Mouse (Mus musculus): ENCODE data around the gene Hps4. TPM values are rescaled to one million over a fixed set of nuclear protein-coding genes. Genes with fewer than 3 reads are reported as not detected.

The Hps4 gene
- 12.1 and 13.4 TPM in 2 replicates for polyA plus RNA-seq (2015; fragmentation: Nextera tagmentation; extraction: Ambion mirVana)

DNA sequence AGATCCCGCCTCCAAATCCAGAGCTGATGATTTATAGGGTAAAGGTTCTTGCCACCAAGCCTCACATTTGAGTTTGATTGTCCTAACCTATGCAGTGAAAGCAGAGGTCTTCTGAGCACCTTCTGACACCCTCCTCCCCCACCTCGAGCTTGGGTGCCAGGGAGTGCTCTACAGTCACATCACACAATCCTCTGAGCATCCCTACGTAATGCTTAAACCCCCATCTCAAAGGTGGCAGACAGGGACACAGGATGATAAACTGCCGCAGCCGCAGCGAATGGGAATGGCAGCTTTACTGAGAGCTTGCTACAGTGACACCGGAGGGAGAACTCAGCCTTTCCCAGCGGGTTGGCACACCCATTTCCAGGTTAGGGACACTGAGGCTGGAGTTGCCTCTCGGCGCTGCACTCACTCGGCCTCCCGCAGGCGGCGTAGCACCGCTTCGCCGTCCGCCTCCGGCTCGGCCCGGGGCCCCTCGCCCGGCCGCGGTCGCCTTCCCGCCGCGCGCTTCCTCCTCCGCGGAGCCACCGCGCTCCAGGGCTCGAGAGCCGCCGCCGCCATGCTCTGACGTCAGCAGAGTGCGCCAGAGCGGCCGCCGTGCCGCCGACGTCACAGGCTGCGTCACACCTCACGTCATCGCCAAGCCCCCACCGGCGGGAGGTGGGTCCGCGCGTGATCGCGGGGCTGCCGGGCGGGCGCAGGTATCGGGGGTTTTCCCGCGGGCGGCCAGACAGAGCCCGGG, at the start of gene Hps4, which contains the start of gene Srrd:
Gene Hps4 (plus strand): TSS at position 621 of the 742 bp plus-strand sequence.
Gene Srrd (minus strand): TSS at position 578 of the 742 bp plus-strand sequence.
- no peaks in the 10 kb centered on the region for H3K9me3 ChIP-seq (replicated peaks)
- peak within 1 kb of the TSS; percentile 74 for H3K4me2 ChIP-seq
- ATAC-seq (ENCODE audit: low read depth) (peak; percentile 66), DNase-seq (peak; percentile 76)
- 3% methylated on average over 47 of the region's 64 CpGs for WGBS (ENCODE audit: insufficient replicate concordance)
- peaks cover 42% of the 10 kb centered on the region for H3K36me3 ChIP-seq
- peak within 1 kb of the TSS; percentile 86 for H3K4me3 ChIP-seq (replicated peaks)
- peak within 1 kb of the TSS; percentile 76 for H3K27ac ChIP-seq
- peak within 1 kb of the TSS; percentile 83 for H3K9ac ChIP-seq
- no peaks in the 10 kb centered on the region for H3K27me3 ChIP-seq
- H3K4me1 ChIP-seq (replicated peaks) = peaks cover 54% of the 10 kb centered on the region

DNA sequence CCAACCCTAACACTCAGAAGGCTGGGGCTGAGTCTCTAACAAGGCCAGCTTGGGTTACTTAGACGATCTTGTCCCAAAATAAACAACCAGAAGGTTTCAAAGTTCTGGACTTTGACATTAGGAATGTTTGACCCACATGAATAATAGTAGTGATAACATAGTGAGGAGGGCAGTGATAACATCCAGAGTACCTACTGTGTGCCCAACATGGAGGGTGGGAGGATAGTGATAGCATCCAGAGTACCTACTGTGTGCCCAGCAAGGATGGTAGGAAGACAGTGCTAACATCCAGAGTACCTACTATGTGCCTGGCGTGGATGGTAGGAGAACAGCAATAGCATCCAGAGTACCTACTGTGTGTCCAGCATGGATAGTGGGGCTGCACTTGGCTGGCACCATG, 49.1 kb upstream of the Hps4 start:
- H3K36me3 ChIP-seq = 0 out of 2 replicates have a peak, but pooled peaks cover 3% of the 10 kb centered on the region
- no peak for ATAC-seq (ENCODE audit: low read depth)
- peak overlapping the region; percentile 8; the same call in 1 of the 2 replicates for H3K27ac ChIP-seq
- no peak overlapping the region for H3K4me3 ChIP-seq (replicated peaks)
- no peaks in the 10 kb centered on the region for H3K9me3 ChIP-seq (replicated peaks)
- no peak overlapping the region for H3K9ac ChIP-seq
- H3K4me2 ChIP-seq = no peak overlapping the region
- DNase-seq = no peak
- H3K4me1 ChIP-seq (replicated peaks) = peaks cover 95% of the 10 kb centered on the region
- 53% methylated on average over 2 of the region's 2 CpGs for WGBS (ENCODE audit: insufficient replicate concordance)
- H3K27me3 ChIP-seq = no peaks in the 10 kb centered on the region

DNA sequence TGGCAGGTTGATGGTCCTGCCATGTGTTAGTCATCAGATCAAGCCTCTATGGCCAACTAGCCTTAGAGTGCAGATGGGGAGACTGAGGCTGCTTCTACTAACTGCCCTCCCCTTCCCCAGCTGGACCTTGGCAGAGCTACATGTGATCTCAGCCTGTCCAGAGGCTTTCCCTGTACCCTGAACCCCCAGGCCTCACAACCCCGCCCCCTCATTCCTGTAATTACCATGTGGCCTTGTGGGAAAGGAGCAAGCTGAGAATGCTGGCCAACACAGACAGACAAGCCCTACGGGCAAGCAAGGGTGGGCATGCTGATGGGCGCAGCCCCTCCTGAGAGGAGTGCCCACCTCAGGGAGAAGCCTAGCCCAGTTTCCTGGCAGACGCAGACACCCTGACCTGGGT, 48.2 kb upstream of the Hps4 start:
- ATAC-seq (ENCODE audit: low read depth) (no peak), DNase-seq (no peak)
- WGBS (ENCODE audit: insufficient replicate concordance) = 65% methylated on average over 4 of the region's 4 CpGs
- H3K4me1 ChIP-seq (replicated peaks) = peaks cover 97% of the 10 kb centered on the region
- no peak overlapping the region for H3K4me2 ChIP-seq
- H3K4me3 ChIP-seq (replicated peaks) = no peak overlapping the region
- no peaks in the 10 kb centered on the region for H3K27me3 ChIP-seq
- no peaks in the 10 kb centered on the region for H3K9me3 ChIP-seq (replicated peaks)
- peak overlapping the region; percentile 47; the same call in 1 of the 2 replicates for H3K9ac ChIP-seq
- 0 out of 2 replicates have a peak, but pooled peaks cover 3% of the 10 kb centered on the region for H3K36me3 ChIP-seq
- H3K27ac ChIP-seq = peak overlapping the region; percentile 80

DNA sequence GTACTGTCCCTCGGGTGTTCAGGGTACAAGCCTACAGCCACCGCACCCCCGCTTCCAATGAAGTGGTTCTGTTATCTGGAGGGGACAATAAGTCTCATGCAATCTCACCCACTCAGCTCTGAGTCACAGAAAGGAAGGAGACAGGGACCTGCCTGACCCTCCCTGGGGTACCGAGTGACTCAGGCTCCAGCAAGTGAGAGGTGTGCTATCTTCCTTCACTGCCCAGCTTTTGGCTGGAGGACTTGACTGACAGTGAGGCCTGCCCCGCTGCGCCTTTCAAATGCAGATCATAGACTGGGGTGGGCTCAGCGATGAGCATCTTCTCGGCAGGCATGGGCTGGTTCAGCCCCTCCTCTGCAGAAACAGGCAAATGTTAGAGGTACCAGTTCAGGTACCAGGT, 47.7 kb upstream of the Hps4 start:
- peaks cover 97% of the 10 kb centered on the region for H3K4me1 ChIP-seq (replicated peaks)

DNA sequence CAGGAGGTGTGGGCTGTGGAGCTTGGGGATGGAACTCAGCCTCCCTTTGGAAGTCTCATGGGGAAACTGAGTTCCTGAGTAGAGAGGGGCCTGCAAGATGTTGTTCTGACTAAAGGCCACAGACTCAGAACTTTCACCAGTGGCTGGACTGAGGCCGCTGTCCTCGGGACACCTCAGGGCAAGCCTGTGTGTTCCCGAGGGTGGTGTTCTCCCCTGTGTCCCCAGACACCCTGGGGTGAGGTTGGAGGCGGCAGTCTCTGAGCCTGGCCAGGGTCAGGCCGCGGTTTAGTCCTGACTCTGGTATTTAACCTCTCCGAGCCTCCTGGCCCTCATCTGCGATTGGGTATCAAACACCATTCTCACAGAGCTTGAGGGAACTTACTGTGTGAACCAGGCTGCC, 47.3 kb upstream of the Hps4 start:
- ATAC-seq (ENCODE audit: low read depth) = no peak
- Histone ChIP-seq H3K4me3 (replicated peaks) (no peak overlapping the region), H3K27me3 (no peaks in the 10 kb centered on the region), H3K4me1 (replicated peaks) (peaks cover 97% of the 10 kb centered on the region), H3K36me3 (0 out of 2 replicates have a peak, but pooled peaks cover 3% of the 10 kb centered on the region), H3K9ac (peak overlapping the region; percentile 47), H3K27ac (peak overlapping the region; percentile 80), H3K9me3 (replicated peaks) (no peaks in the 10 kb centered on the region), H3K4me2 (0 out of 2 replicates have a peak overlapping the region, but pooled peaks have one; percentile 21)
- no peak for DNase-seq
- WGBS (ENCODE audit: insufficient replicate concordance) = 56% methylated on average over 8 of the region's 8 CpGs

More for the DNA sequence above, 47.7 kb upstream of the Hps4 start:
- DNase-seq (no peak), ATAC-seq (ENCODE audit: low read depth) (peak; percentile 49)
- Histone ChIP-seq H3K9me3 (replicated peaks) (no peaks in the 10 kb centered on the region), H3K9ac (peak overlapping the region; percentile 47; the same call in 1 of the 2 replicates), H3K27ac (peak overlapping the region; percentile 80), H3K4me2 (peak overlapping the region; percentile 21; the same call in 1 of the 2 replicates), H3K27me3 (no peaks in the 10 kb centered on the region), H3K4me3 (replicated peaks) (no peak overlapping the region), H3K36me3 (0 out of 2 replicates have a peak, but pooled peaks cover 3% of the 10 kb centered on the region)
- WGBS (ENCODE audit: insufficient replicate concordance) = 22% methylated on average over 8 of the region's 8 CpGs

DNA sequence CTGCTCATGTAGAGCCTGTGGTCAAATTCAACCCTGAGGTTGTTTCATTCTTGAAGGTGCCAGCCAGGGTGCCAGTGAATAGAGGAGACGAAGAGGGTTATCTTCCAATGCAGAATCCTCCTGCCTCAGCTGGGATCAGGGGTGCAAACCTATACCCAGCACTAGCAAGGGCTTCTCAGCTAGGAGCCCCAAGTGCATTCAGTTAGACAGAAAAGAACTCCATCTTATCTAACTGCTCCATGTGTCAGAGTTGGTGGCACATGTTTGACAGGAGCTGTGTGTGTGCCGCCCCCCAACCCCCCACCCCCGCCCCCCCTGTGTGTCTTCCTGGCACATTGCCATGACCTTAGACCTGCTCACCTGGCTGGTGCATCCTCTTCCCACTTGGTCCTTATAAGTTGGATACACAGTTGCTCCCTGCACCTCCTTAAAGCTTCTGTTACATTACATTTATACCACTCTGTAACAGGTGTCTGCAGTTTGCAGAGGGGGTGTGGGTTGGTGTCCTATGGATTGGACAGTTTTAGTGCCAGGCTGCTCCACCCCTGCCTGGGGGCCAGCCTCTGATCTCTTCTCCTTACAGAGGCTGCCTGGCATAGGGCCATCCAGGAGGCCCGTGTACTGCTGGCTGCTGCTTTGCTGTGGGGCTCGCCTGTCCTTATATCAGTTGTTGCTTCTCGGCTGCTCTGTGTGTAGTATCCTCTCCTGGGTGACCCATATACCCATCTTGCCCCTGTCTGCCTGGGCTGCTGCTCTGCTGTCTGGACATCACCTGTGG, 46.3 kb upstream of the Hps4 start:
- H3K27ac ChIP-seq = peak overlapping the region; percentile 80
- peak overlapping the region; percentile 43 for H3K9ac ChIP-seq
- DNase-seq (no peak), ATAC-seq (ENCODE audit: low read depth) (peak; percentile 72)
- no peak overlapping the region for H3K4me3 ChIP-seq (replicated peaks)
- no peaks in the 10 kb centered on the region for H3K27me3 ChIP-seq
- 17% methylated on average over 6 of the region's 6 CpGs for WGBS (ENCODE audit: insufficient replicate concordance)
- H3K36me3 ChIP-seq = 0 out of 2 replicates have a peak, but pooled peaks cover 3% of the 10 kb centered on the region
- H3K4me2 ChIP-seq = peak overlapping the region; percentile 28; the same call in 1 of the 2 replicates
- peaks cover 100% of the 10 kb centered on the region for H3K4me1 ChIP-seq (replicated peaks)
- H3K9me3 ChIP-seq (replicated peaks) = no peaks in the 10 kb centered on the region

DNA sequence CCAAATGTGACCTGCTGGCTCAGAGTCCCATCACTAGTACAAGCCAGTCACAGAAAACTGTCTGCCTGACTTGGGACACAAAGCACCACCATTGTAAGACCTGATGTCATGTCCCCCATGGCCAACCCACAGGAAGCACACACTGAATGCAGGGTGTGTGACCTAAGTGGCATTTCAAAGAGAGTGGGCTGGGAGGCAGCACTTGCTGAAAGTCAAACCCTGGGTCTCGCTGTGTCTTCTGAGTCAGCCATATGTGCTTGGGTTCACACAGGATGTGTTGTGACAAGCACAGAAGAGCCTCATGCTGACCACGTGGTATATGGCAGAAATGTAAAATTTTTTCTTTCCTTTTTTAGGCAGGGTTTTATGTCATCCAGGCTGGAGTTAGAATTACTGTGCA, 45.6 kb upstream of the Hps4 start:
- 0 out of 2 replicates have a peak, but pooled peaks cover 3% of the 10 kb centered on the region for H3K36me3 ChIP-seq
- peaks cover 99% of the 10 kb centered on the region for H3K4me1 ChIP-seq (replicated peaks)
- no peak overlapping the region for H3K4me3 ChIP-seq (replicated peaks)
- WGBS (ENCODE audit: insufficient replicate concordance) = 50% methylated on average over 2 of the region's 2 CpGs
- DNase-seq = no peak
- ATAC-seq (ENCODE audit: low read depth) = no peak
- peak overlapping the region; percentile 80 for H3K27ac ChIP-seq
- no peaks in the 10 kb centered on the region for H3K27me3 ChIP-seq
- H3K9ac ChIP-seq = peak overlapping the region; percentile 43
- H3K9me3 ChIP-seq (replicated peaks) = no peaks in the 10 kb centered on the region
- H3K4me2 ChIP-seq = 0 out of 2 replicates have a peak overlapping the region, but pooled peaks have one; percentile 28

DNA sequence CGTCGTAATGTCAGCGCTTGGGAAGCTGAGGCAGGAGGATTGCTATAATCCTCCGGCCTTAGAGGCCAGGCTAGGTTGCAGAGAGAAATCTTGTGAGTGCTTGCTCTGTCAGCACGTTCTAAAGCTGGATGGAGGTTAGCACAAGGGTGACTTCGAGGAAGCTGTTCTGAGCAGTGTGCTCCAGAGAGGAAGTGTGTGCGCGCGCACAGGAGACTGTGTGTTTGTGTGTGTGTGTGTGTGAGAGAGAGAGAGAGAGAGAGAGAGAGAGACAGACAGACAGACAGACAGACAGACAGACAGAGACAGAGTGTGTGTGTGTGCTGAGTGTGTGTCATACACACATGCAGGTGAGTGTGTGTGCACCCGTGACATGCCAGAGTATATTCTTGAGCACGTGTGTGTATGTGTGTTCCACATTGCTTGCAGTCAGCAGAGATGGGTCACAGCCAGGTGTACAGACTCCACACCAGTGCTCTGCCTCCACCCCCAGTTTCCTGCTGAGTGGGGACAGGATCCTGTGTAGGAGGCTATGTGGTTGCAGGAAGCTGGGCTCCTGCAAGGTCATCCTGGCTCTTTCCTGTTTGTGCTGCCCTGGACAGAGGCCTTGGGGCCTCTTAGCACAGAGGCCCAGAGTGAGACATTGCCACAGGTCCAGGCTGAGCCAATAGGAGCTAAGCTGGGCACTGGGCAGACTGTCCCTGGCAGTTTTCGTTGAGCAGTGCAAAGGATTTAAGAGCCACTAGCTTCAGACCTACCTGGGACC, 44.5 kb upstream of the Hps4 start:
- WGBS (ENCODE audit: insufficient replicate concordance) = 53% methylated on average over 12 of the region's 12 CpGs
- DNase-seq (no peak), ATAC-seq (ENCODE audit: low read depth) (peak; percentile 5; the same call in 1 of the 2 replicates)
- Histone ChIP-seq H3K4me3 (replicated peaks) (no peak overlapping the region), H3K9ac (0 out of 2 replicates have a peak overlapping the region, but pooled peaks have one; percentile 31), H3K27ac (peak overlapping the region; percentile 80), H3K4me1 (replicated peaks) (peaks cover 95% of the 10 kb centered on the region), H3K9me3 (replicated peaks) (no peaks in the 10 kb centered on the region), H3K36me3 (peaks cover 3% of the 10 kb centered on the region; the same call in 1 of the 2 replicates), H3K27me3 (no peaks in the 10 kb centered on the region), H3K4me2 (no peak overlapping the region)

DNA sequence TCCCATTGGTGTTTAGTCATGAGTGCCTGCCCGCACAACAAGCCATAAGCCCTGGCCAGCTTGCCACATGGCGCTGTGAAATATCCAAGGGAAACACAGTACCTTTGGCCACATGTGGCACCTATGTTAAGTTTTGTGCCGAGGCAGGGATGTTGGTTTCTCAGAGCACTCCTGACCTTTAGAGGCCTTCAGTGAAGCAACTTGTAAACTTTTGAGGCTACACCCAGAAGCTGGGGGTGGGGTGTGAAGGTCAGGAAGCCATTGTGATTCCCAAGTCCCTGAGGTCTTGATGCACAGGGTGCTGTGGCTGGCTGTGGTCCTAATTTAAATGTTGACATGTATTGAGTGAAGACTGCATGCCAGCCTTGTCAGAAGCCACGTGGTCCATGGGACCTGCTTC, 43.5 kb upstream of the Hps4 start:
- no peaks in the 10 kb centered on the region for H3K27me3 ChIP-seq
- H3K9me3 ChIP-seq (replicated peaks) = no peaks in the 10 kb centered on the region
- no peak overlapping the region for H3K9ac ChIP-seq
- DNase-seq (no peak), ATAC-seq (ENCODE audit: low read depth) (no peak)
- no peak overlapping the region for H3K4me2 ChIP-seq
- no peak overlapping the region for H3K4me3 ChIP-seq (replicated peaks)
- peak overlapping the region; percentile 80; the same call in 1 of the 2 replicates for H3K27ac ChIP-seq
- H3K4me1 ChIP-seq (replicated peaks) = peaks cover 85% of the 10 kb centered on the region
- WGBS (ENCODE audit: insufficient replicate concordance) = 72% methylated on average over 4 of the region's 4 CpGs
- H3K36me3 ChIP-seq = peaks cover 13% of the 10 kb centered on the region; the same call in 1 of the 2 replicates

DNA sequence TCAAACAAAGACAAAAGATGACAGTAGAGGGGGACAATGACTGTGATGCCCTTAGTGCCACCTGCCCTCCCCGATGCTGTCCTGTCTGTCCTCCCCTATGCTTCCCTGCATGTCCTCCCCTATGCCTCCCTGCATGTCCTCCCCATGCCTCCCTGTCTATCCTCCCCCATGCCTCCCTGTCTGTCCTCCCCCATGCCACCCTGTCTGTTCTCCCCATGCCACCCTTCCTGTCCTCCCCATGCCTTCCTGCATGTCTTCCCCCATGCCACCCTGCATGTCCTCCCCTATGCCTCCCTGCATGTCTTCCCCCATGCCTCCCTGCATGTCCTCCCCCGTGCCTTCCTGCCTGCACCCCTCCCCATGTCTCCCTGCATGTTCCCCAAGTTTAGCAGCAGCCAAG, 42.8 kb upstream of the Hps4 start:
- H3K9me3 ChIP-seq (replicated peaks) = no peaks in the 10 kb centered on the region
- no peak overlapping the region for H3K27ac ChIP-seq
- 60% methylated on average over 2 of the region's 2 CpGs for WGBS (ENCODE audit: insufficient replicate concordance)
- H3K4me2 ChIP-seq = no peak overlapping the region
- DNase-seq (no peak), ATAC-seq (ENCODE audit: low read depth) (no peak)
- no peaks in the 10 kb centered on the region for H3K27me3 ChIP-seq
- H3K4me3 ChIP-seq (replicated peaks) = no peak overlapping the region
- no peak overlapping the region for H3K9ac ChIP-seq
- H3K4me1 ChIP-seq (replicated peaks) = peaks cover 78% of the 10 kb centered on the region
- H3K36me3 ChIP-seq = peaks cover 20% of the 10 kb centered on the region; the same call in 1 of the 2 replicates

Measured in liver, embryonic 13.5 days (tissue).